Mouse (Mus musculus) ES-Bruce4 (cell line): ENCODE measurements around the gene Cnot6. TPM values are rescaled to one million over a fixed set of nuclear protein-coding genes. Genes with fewer than 3 reads are reported as not detected.

Experiments used
- H3K27ac ChIP-seq: 2 replicates; pipeline ENCODE4 v1.5.1; 2012; ENCODE audit warnings: low read length, inconsistent platforms; ENCODE audit not compliant: insufficient read depth
- H3K27me3 ChIP-seq: 2 replicates; pipeline ENCODE4 v1.6.1; 2012; ENCODE audit warnings: mild to moderate bottlenecking, low read length, inconsistent platforms; ENCODE audit not compliant: control insufficient read depth, poor library complexity, insufficient read depth, severe bottlenecking
- H3K36me3 ChIP-seq: 2 replicates; pipeline ENCODE4 v1.6.1; 2012; ENCODE audit warnings: inconsistent platforms, mild to moderate bottlenecking, low read length, moderate library complexity; ENCODE audit not compliant: control insufficient read depth, poor library complexity, insufficient read depth, severe bottlenecking
- H3K4me1 ChIP-seq: one replicate; pipeline ENCODE4 v1.8.1; 2011; ENCODE audit warnings: low read length; ENCODE audit not compliant: control insufficient read depth, insufficient read depth
- H3K4me3 ChIP-seq: 2 replicates; pipeline ENCODE4 v1.5.1; 2011; ENCODE audit warnings: low read depth, mild to moderate bottlenecking, low read length
- H3K9ac ChIP-seq: 2 replicates; pipeline ENCODE4 v1.6.1; 2012; ENCODE audit warnings: low read depth, mild to moderate bottlenecking, inconsistent platforms; ENCODE audit not compliant: poor library complexity, severe bottlenecking
- H3K9me3 ChIP-seq: replicated peaks from 2 replicates; pipeline ENCODE4 v1.6.1; 2012; ENCODE audit warnings: mild to moderate bottlenecking, low read length, inconsistent platforms; ENCODE audit not compliant: control insufficient read depth, poor library complexity, insufficient read depth, severe bottlenecking
- CTCF ChIP-seq: IDR thresholded peaks from one replicate; pipeline ENCODE4 v1.8.1; 2011; ENCODE audit warnings: low read depth, low read length
- EP300 ChIP-seq: IDR thresholded peaks from 2 replicates; pipeline ENCODE4 v1.6.1; 2011; ENCODE audit warnings: low read depth, low read length; ENCODE audit not compliant: insufficient read depth
- POLR2A ChIP-seq: IDR thresholded peaks from one replicate; pipeline ENCODE4 v1.8.1; 2011; ENCODE audit warnings: low read length; ENCODE audit not compliant: insufficient read depth
- polyA plus RNA-seq: library from polyadenylated mRNA; stranded (reverse); fragments of >200 nt; gene quantifications from 2 replicates; pipeline ENCODE4 v1.2.4, GENCODE M21; 2011; ENCODE audit warnings: low read depth; ENCODE audit not compliant: missing spikeins, insufficient read depth, insufficient read length

Cnot6 gene
- polyA plus RNA-seq, 1 experiment = 64.3 TPM

DNA sequence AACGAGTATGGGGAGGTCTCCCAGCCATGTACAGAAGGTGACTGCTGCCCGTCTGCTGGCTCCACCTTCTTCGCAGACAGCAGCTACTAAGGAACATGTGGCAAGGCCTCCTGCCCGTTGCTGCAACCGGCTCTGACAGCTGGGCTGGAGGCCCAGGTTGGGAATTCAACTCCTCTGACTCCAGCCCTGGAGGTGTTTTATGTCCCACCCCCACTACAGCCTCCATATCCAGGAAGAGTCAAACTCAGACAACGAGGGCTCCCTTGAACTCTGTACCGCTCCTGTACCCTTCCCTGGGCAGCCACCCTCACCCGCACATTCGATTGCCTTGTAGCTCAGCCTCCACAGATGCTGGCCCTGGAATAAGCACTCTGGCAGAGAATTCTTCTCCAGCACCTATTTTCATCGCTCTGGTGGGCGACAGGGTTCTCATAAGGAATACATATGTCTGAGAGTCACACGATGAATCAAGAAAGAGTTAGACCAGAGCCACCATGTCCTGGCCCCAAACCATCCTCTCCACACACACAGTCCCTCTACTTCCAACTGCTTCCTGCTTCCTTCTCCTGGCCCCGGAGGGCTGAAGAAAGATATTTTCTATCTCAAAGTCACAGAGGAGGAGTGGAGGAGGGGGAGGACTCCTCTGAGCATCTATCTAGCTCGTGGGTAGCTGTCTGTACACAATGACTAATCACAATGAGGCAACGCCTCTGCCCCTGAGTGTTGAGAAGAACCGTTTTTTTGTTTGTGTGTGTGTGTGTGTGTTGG lies 61.3 kb downstream of the Cnot6 start:
- H3K36me3 ChIP-seq = no peaks in the 10 kb centered on the region
- no peak overlapping the region for H3K27ac ChIP-seq
- H3K27me3 ChIP-seq = no peaks in the 10 kb centered on the region
- no peak overlapping the region for H3K4me3 ChIP-seq
- H3K4me1 ChIP-seq = peaks cover 12% of the 10 kb centered on the region
- no peaks in the 10 kb centered on the region for H3K9me3 ChIP-seq
- TF ChIP-seq EP300 = no peak
- no peak for TF ChIP-seq POLR2A
- TF ChIP-seq CTCF = no peak
- H3K9ac ChIP-seq = no peak overlapping the region

DNA sequence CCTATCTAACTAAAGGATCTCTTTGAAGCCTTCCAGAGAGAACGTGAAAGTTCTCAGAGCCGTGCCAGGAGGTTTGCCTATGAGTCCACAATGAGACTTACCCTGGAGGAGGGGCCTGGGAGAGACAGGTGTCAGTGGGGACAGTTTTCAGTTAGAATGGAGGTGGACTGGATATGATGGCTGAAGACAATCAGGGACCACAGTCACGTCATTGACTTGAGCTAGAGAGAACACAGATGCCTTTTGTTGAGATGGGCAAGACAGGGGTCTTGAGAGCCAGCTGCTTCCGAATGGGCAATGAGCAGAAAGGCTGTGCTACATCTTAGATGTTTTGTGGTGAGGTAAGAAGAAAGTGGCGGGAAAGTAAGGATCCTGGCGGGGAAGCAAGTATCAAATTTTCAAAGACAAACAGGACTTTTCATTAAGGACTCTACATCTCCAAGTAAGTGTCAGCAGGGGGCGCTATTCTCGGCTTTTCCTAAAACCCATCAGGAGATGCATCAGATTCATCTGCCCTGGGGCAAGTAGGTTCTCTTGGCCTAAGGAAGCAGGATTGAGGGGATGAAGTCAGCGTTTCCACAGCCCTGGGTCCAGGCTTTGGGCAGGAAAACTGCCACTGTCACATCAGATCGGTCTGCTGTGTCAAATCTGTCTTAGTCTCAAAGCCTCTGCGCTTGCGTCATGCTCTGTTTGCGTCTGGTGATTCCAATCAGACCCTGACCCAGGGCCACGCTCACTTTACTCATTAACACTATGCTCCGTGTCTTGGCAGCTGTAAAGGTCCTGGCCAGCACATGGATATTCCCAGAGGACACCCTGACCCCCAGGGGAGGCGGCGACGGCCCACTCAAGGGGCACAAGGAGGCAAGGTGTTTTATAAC lies 62.2 kb downstream of the Cnot6 start:
- Histone ChIP-seq H3K27ac (no peak overlapping the region), H3K9ac (no peak overlapping the region), H3K27me3 (no peaks in the 10 kb centered on the region), H3K36me3 (no peaks in the 10 kb centered on the region), H3K9me3 (no peaks in the 10 kb centered on the region), H3K4me3 (no peak overlapping the region), H3K4me1 (peaks cover 14% of the 10 kb centered on the region)
- no peak for TF ChIP-seq EP300
- TF ChIP-seq CTCF = peak; percentile 29

DNA sequence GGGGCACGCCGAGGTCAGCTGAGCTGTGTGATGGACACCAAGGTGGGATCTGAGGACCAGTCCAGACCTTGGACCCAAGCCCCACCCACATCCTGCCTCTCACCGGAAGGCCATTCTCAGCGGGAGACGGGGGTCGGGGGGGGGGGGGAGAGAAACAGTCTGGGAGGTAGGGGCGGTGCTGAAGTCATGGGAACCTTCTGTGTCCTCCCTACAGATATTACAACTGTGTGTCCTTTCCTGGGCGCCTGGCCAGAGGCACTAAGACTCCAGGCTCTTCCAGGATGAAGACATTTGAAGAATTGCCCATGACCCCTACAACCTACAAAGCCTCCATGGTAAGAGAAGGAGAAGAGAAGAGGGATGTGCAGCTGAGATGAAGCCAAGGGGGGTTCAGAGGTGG lies 66.8 kb downstream of the Cnot6 start:
- Histone ChIP-seq H3K9ac (no peak overlapping the region), H3K9me3 (no peaks in the 10 kb centered on the region), H3K4me1 (peaks cover 5% of the 10 kb centered on the region), H3K36me3 (no peaks in the 10 kb centered on the region), H3K4me3 (no peak overlapping the region), H3K27ac (no peak overlapping the region), H3K27me3 (no peaks in the 10 kb centered on the region)
- TF ChIP-seq POLR2A (no peak), CTCF (no peak), EP300 (no peak)

DNA sequence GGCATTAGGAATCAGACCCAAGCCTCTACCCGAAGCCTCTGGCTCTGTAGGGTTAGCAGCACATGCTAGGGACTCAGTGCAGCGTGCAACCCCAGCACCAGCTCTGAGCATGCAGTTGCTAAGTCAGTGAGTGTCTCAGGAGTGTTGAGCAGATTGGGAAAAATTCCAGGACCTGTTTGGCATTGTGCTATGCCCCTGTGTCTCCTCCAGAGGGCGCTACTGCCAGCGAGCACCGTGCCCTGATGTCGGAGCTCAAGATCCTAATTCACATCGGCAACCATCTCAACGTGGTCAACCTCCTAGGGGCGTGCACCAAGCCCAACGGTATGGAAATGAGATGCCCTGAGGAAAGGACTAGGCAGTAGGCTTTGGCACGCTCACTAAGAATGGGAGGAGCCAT lies 76.1 kb downstream of the Cnot6 start:
- Histone ChIP-seq H3K9me3 (no peaks in the 10 kb centered on the region), H3K27ac (no peak overlapping the region), H3K9ac (no peak overlapping the region), H3K27me3 (no peaks in the 10 kb centered on the region), H3K4me1 (no peaks in the 10 kb centered on the region), H3K36me3 (no peaks in the 10 kb centered on the region), H3K4me3 (peak overlapping the region; percentile 60)
- TF ChIP-seq CTCF = peak; percentile 99
- no peak for TF ChIP-seq EP300

DNA sequence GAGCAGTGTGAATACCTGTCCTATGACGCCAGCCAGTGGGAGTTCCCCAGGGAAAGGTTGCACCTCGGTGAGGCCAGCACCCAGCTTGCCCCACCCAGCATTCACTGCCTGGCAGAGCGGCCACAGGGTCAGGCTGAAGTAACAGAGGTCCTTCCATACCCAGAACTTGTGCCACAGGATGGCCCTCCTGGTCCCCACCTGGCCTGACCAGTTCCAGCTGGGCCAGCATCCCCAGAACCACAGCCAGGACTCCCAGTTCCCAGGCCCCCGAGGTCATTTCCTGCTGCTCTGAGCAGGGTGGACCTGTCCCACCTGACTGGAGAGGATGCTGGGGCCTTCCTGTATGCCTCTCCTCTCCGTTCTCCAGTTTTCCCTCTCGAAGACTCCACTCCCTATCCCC lies 76.9 kb downstream of the Cnot6 start:
- H3K36me3 ChIP-seq = no peaks in the 10 kb centered on the region
- H3K9ac ChIP-seq = no peak overlapping the region
- H3K9me3 ChIP-seq = no peaks in the 10 kb centered on the region
- no peak overlapping the region for H3K27ac ChIP-seq
- H3K27me3 ChIP-seq = no peaks in the 10 kb centered on the region
- H3K4me3 ChIP-seq = no peak overlapping the region
- TF ChIP-seq EP300 (no peak), CTCF (no peak), POLR2A (no peak)
- H3K4me1 ChIP-seq = no peaks in the 10 kb centered on the region

DNA sequence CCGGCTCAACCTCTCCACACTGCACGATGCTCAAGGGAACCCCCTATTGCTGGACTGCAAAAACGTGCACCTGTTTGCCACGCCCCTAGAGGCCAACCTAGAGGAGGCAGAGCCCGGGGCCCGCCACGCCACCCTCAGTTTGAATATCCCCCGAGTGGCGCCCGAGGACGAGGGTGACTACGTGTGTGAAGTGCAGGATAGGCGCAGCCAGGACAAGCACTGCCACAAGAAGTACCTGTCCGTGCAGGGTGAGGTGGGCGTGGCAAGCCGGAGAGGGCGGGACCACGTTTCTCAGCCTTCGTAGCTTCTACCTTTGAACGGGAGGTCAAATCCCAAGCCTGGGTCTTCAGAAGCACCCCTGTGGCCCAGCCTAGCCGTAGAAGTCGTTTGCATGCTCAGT lies 78.4 kb downstream of the Cnot6 start:
- Histone ChIP-seq H3K27me3 (no peaks in the 10 kb centered on the region), H3K4me1 (no peaks in the 10 kb centered on the region), H3K36me3 (no peaks in the 10 kb centered on the region), H3K27ac (no peak overlapping the region), H3K4me3 (0 out of 2 replicates have a peak overlapping the region, but pooled peaks have one; percentile 8), H3K9me3 (no peaks in the 10 kb centered on the region), H3K9ac (no peak overlapping the region)
- no peak for TF ChIP-seq EP300
- TF ChIP-seq POLR2A = no peak
- no peak for TF ChIP-seq CTCF
